Mouse (Mus musculus) erythroblast, embryonic 14.5 days (primary cell): Measurements from ENCODE around the gene Ptpn3.

Source experiments
- GATA1 ChIP-seq: IDR thresholded peaks from 2 replicates; pipeline ENCODE4 v1.6.1; 2012; ENCODE audit warnings: low read length, inconsistent platforms, mixed read lengths
- TAL1 ChIP-seq: IDR thresholded peaks from 3 replicates; pipeline ENCODE4 v1.6.1; 2012; ENCODE audit warnings: low read length, inconsistent platforms, mixed read lengths

DNA sequence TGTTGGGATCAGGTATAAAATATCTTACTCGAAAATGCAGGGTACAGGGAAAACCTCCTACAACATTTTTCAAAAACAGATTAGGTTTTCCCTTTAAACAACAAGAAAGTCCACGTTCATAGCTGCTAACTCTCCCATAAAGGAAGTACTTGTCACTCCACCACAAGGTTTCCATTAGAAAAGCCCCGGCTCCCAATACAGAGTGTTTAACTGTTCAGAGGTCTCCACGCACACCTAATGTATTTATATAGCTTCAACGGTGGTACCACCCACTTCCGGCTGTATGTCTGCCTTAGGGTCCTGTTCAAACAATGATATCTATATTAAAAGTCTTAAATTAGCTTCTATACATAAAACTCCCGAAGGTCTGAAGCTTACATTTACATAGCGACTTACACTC, 39.2 kb downstream of the Ptpn3 start:
- TF ChIP-seq GATA1 (no peak), TAL1 (no peak)
